Mouse (Mus musculus): ENCODE measurements at regions not wholly inside any gene's neighbourhood (a gene's known extent, or its start where the extent isn't known, plus 50 kb on each side); places are given as distances from the start of the nearest gene placed in this dataset.

DNA sequence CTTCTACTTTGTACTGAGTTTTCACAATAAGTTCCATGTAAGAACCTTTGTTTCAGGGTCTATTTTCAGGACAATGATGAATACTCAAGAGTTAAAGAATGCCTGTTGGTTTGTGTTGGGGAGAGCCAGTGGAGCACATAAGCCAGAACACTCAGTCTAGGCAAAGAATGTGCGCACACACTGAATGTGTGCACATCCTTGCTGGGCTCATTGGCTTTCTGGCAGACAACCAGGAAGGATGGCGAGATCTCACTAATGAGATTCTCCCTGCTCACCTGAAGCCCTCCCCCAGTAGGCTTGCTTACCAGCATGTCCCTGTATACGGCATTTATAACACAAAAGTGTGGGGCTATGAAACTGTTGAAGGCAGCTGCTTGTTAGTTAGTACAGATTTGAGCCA lies 411.0 kb downstream of the D3Ertd751e start:
- Histone ChIP-seq H3K27me3 (ENCODE audit: control insufficient read depth, insufficient read depth, low read length, poor library complexity, severe bottlenecking) (no peaks in the 10 kb centered on the region), H3K27ac (ENCODE audit: insufficient read depth, low read length) (no peak overlapping the region), H3K4me3 (ENCODE audit: low read depth, low read length) (no peak overlapping the region)

DNA sequence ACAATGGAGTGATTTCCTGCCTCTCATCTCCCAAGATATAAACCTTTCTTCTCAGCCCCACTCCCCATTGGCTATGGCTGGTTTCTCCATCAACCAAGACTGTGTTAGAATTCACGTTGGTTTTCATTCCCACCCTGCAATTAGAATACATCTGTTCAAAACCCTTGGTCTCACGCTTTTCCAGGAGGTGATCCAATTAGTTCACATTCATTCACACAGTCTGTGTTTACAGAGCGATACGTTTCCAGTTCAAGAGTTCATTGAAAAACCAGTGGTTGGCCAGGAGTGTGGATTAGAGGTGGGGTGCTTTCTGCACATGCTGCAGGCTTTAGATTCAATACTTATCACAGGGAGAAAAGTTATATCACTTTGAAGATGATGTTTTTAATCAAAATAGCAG lies 412.5 kb downstream of the D3Ertd751e start:
- H3K9ac ChIP-seq (ENCODE audit: low read depth, poor library complexity, severe bottlenecking) = no peak overlapping the region
- H3K36me3 ChIP-seq (ENCODE audit: control insufficient read depth, insufficient read depth, low read length, poor library complexity, severe bottlenecking) = no peaks in the 10 kb centered on the region
- no peaks in the 10 kb centered on the region for H3K9me3 ChIP-seq (replicated peaks; ENCODE audit: control insufficient read depth, insufficient read depth, low read length, poor library complexity, severe bottlenecking)
- TF ChIP-seq POLR2A (IDR thresholded peaks at IDR 0.05; ENCODE audit: insufficient read depth, low read length) (no peak), CTCF (IDR thresholded peaks at IDR 0.05; ENCODE audit: low read depth, low read length) (no peak), EP300 (IDR thresholded peaks at IDR 0.05; ENCODE audit: insufficient read depth, low read depth, low read length) (no peak)
- H3K27me3 ChIP-seq (ENCODE audit: control insufficient read depth, insufficient read depth, low read length, poor library complexity, severe bottlenecking) = no peaks in the 10 kb centered on the region
- H3K4me1 ChIP-seq (ENCODE audit: control insufficient read depth, insufficient read depth, low read length) = no peaks in the 10 kb centered on the region
- H3K4me3 ChIP-seq (ENCODE audit: low read depth, low read length) = no peak overlapping the region
- no peak overlapping the region for H3K27ac ChIP-seq (ENCODE audit: insufficient read depth, low read length)

More for the DNA sequence above, 411.0 kb downstream of the D3Ertd751e start:
- Histone ChIP-seq H3K9me3 (replicated peaks; ENCODE audit: control insufficient read depth, insufficient read depth, low read length, poor library complexity, severe bottlenecking) (no peaks in the 10 kb centered on the region), H3K9ac (ENCODE audit: low read depth, poor library complexity, severe bottlenecking) (no peak overlapping the region), H3K4me1 (ENCODE audit: control insufficient read depth, insufficient read depth, low read length) (no peaks in the 10 kb centered on the region), H3K36me3 (ENCODE audit: control insufficient read depth, insufficient read depth, low read length, poor library complexity, severe bottlenecking) (no peaks in the 10 kb centered on the region)
- TF ChIP-seq POLR2A (IDR thresholded peaks at IDR 0.05; ENCODE audit: insufficient read depth, low read length) (no peak), EP300 (IDR thresholded peaks at IDR 0.05; ENCODE audit: insufficient read depth, low read depth, low read length) (no peak), CTCF (IDR thresholded peaks at IDR 0.05; ENCODE audit: low read depth, low read length) (no peak)

GRCm38 (mm10) chr3:42163666-42164065 lies 421.3 kb downstream of the D3Ertd751e start:
- no peak overlapping the region for H3K9ac ChIP-seq (ENCODE audit: low read depth, poor library complexity, severe bottlenecking)
- H3K27me3 ChIP-seq (ENCODE audit: control insufficient read depth, insufficient read depth, low read length, poor library complexity, severe bottlenecking) = no peaks in the 10 kb centered on the region
- no peaks in the 10 kb centered on the region for H3K9me3 ChIP-seq (replicated peaks; ENCODE audit: control insufficient read depth, insufficient read depth, low read length, poor library complexity, severe bottlenecking)
- no peak overlapping the region for H3K27ac ChIP-seq (ENCODE audit: insufficient read depth, low read length)
- TF ChIP-seq CTCF (IDR thresholded peaks at IDR 0.05; ENCODE audit: low read depth, low read length) (no peak), EP300 (IDR thresholded peaks at IDR 0.05; ENCODE audit: insufficient read depth, low read depth, low read length) (no peak), POLR2A (IDR thresholded peaks at IDR 0.05; ENCODE audit: insufficient read depth, low read length) (no peak)
- H3K4me1 ChIP-seq (ENCODE audit: control insufficient read depth, insufficient read depth, low read length) = no peaks in the 10 kb centered on the region
- H3K4me3 ChIP-seq (ENCODE audit: low read depth, low read length) = no peak overlapping the region
- no peaks in the 10 kb centered on the region for H3K36me3 ChIP-seq (ENCODE audit: control insufficient read depth, insufficient read depth, low read length, poor library complexity, severe bottlenecking)

- TF ChIP-seq CTCF (IDR thresholded peaks at IDR 0.05; ENCODE audit: low read depth, low read length) (no peak), POLR2A (IDR thresholded peaks at IDR 0.05; ENCODE audit: insufficient read depth, low read length) (no peak)
- no peak overlapping the region for H3K9ac ChIP-seq (ENCODE audit: low read depth, poor library complexity, severe bottlenecking)
- H3K27me3 ChIP-seq (ENCODE audit: control insufficient read depth, insufficient read depth, low read length, poor library complexity, severe bottlenecking) = no peaks in the 10 kb centered on the region
- H3K27ac ChIP-seq (ENCODE audit: insufficient read depth, low read length) = no peak overlapping the region
- H3K9me3 ChIP-seq (replicated peaks; ENCODE audit: control insufficient read depth, insufficient read depth, low read length, poor library complexity, severe bottlenecking) = no peaks in the 10 kb centered on the region
- H3K4me3 ChIP-seq (ENCODE audit: low read depth, low read length) = no peak overlapping the region
- H3K36me3 ChIP-seq (ENCODE audit: control insufficient read depth, insufficient read depth, low read length, poor library complexity, severe bottlenecking) = no peaks in the 10 kb centered on the region
- no peaks in the 10 kb centered on the region for H3K4me1 ChIP-seq (ENCODE audit: control insufficient read depth, insufficient read depth, low read length)
These were observed 456.8 kb downstream of the D3Ertd751e start for GRCm38 (mm10) chr3:42199206-42199605.

DNA sequence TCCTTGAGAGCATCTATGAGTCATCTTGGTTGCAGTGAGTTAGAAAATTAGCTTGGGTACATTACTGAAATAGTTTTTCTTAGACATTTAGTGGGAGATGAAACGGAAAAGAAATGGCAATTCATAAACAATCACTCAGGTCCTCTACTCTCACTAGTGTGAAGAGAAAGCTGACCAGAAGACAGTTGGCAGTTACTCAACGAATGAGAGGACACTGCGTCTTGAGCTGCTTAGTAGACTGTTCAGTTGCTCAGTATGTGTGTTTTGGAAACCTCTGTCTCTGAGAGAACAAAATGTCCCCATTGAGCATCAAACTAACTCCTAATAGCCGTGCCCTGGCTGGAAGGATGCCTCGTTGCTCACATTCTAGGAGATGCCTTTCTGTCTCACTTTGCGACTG lies 459.0 kb downstream of the D3Ertd751e start:
- no peak for TF ChIP-seq POLR2A (IDR thresholded peaks at IDR 0.05; ENCODE audit: insufficient read depth, low read length)
- Histone ChIP-seq H3K9me3 (replicated peaks; ENCODE audit: control insufficient read depth, insufficient read depth, low read length, poor library complexity, severe bottlenecking) (no peaks in the 10 kb centered on the region), H3K9ac (ENCODE audit: low read depth, poor library complexity, severe bottlenecking) (no peak overlapping the region), H3K36me3 (ENCODE audit: control insufficient read depth, insufficient read depth, low read length, poor library complexity, severe bottlenecking) (no peaks in the 10 kb centered on the region), H3K27me3 (ENCODE audit: control insufficient read depth, insufficient read depth, low read length, poor library complexity, severe bottlenecking) (no peaks in the 10 kb centered on the region), H3K4me1 (ENCODE audit: control insufficient read depth, insufficient read depth, low read length) (no peaks in the 10 kb centered on the region), H3K4me3 (ENCODE audit: low read depth, low read length) (no peak overlapping the region), H3K27ac (ENCODE audit: insufficient read depth, low read length) (no peak overlapping the region)

DNA sequence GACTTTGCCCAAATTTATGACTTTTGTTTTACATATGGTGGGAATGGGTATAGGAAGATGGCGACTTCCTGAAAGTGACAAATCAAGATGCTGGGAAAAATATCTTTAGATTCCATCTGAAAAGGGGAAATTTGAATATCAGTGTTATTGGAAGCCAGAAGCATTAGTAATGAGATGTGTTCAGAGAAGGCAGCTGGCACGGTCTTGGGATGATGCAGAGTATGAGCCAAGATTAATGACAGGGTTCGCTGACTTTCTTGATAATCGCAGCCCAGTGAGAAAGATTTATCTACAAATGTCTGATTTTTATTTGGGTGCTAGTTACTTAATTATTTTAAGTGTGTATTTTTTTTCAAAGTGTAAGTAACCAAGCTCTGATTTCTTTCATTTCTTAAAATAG lies 463.2 kb downstream of the D3Ertd751e start:
- H3K27me3 ChIP-seq (ENCODE audit: control insufficient read depth, insufficient read depth, low read length, poor library complexity, severe bottlenecking) = no peaks in the 10 kb centered on the region
- TF ChIP-seq EP300 (IDR thresholded peaks at IDR 0.05; ENCODE audit: insufficient read depth, low read depth, low read length) (no peak), CTCF (IDR thresholded peaks at IDR 0.05; ENCODE audit: low read depth, low read length) (no peak), POLR2A (IDR thresholded peaks at IDR 0.05; ENCODE audit: insufficient read depth, low read length) (no peak)
- no peaks in the 10 kb centered on the region for H3K36me3 ChIP-seq (ENCODE audit: control insufficient read depth, insufficient read depth, low read length, poor library complexity, severe bottlenecking)

More for the DNA sequence above, 463.2 kb downstream of the D3Ertd751e start:
- Histone ChIP-seq H3K9me3 (replicated peaks; ENCODE audit: control insufficient read depth, insufficient read depth, low read length, poor library complexity, severe bottlenecking) (no peaks in the 10 kb centered on the region), H3K4me1 (ENCODE audit: control insufficient read depth, insufficient read depth, low read length) (no peaks in the 10 kb centered on the region), H3K4me3 (ENCODE audit: low read depth, low read length) (no peak overlapping the region), H3K27ac (ENCODE audit: insufficient read depth, low read length) (no peak overlapping the region), H3K9ac (ENCODE audit: low read depth, poor library complexity, severe bottlenecking) (no peak overlapping the region)

All from ES-Bruce4 (cell line).